Mouse (Mus musculus): ENCODE measurements at regions not wholly inside any gene's neighbourhood (a gene's known extent, or its start where the extent isn't known, plus 50 kb on each side); places are given as distances from the start of the nearest gene placed in this dataset.
A peak's percentile ranks its signal among the peaks of the same experiment; 100 is the strongest.

- Histone ChIP-seq H3ac (ENCODE audit: control insufficient read depth, insufficient read length) (no peak overlapping the region), H3K27me3 (ENCODE audit: control insufficient read depth, insufficient read depth, insufficient read length) (no peaks in the 10 kb centered on the region), H3K79me2 (ENCODE audit: control insufficient read depth, insufficient read depth) (no peaks in the 10 kb centered on the region), H3K36me3 (ENCODE audit: control insufficient read depth, insufficient read depth) (no peaks in the 10 kb centered on the region), H3K4me3 (no peak overlapping the region), H3K4me2 (ENCODE audit: low read depth) (no peak overlapping the region)
- TF ChIP-seq REST (IDR thresholded peaks at IDR 0.05; ENCODE audit: insufficient read depth, insufficient read length) (no peak), MYOD1 (IDR thresholded peaks at IDR 0.05; ENCODE audit: control insufficient read depth in 1 of 3, insufficient read length in 2 of 3, low read depth in 2 of 3) (no peak), MYOG (IDR thresholded peaks at IDR 0.05; ENCODE audit: control insufficient read depth in 1 of 3, insufficient read depth in 1 of 3, insufficient read length in 2 of 3, low read depth in 2 of 3) (no peak), POLR2AphosphoS2 (IDR thresholded peaks at IDR 0.05; ENCODE audit: insufficient read length, low read depth) (no peak), SRF (IDR thresholded peaks at IDR 0.05; ENCODE audit: control insufficient read depth, insufficient read length, low read depth) (no peak), MAX (IDR thresholded peaks at IDR 0.05; ENCODE audit: low read depth) (no peak), TCF3 (IDR thresholded peaks at IDR 0.05; ENCODE audit: insufficient read length, low read depth) (no peak), TCF12 (IDR thresholded peaks at IDR 0.05; ENCODE audit: insufficient read depth, poor library complexity, severe bottlenecking) (no peak), CEBPB (IDR thresholded peaks at IDR 0.05; ENCODE audit: insufficient read depth, poor library complexity, severe bottlenecking) (no peak)
These were observed 178.5 kb downstream of the Gpam start for GRCm38 (mm10) chr19:54948359-54949127.

GRCm38 (mm10) chr19:54947583-54947982 is 179.5 kb downstream of the Gpam start:
- Histone ChIP-seq H3K36me3 (ENCODE audit: control insufficient read depth, insufficient read depth) (no peaks in the 10 kb centered on the region), H3ac (ENCODE audit: control insufficient read depth, insufficient read length) (no peak overlapping the region), H3K79me2 (ENCODE audit: control insufficient read depth, insufficient read depth) (no peaks in the 10 kb centered on the region), H3K4me2 (ENCODE audit: low read depth) (no peak overlapping the region), H3K4me3 (no peak overlapping the region), H3K27me3 (ENCODE audit: control insufficient read depth, insufficient read depth, insufficient read length) (no peaks in the 10 kb centered on the region)
- TF ChIP-seq REST (IDR thresholded peaks at IDR 0.05; ENCODE audit: insufficient read depth, insufficient read length) (no peak), MYOG (IDR thresholded peaks at IDR 0.05; ENCODE audit: control insufficient read depth in 1 of 3, insufficient read depth in 1 of 3, insufficient read length in 2 of 3, low read depth in 2 of 3) (no peak), POLR2AphosphoS2 (IDR thresholded peaks at IDR 0.05; ENCODE audit: insufficient read length, low read depth) (no peak), CEBPB (IDR thresholded peaks at IDR 0.05; ENCODE audit: insufficient read depth, poor library complexity, severe bottlenecking) (no peak), MAX (IDR thresholded peaks at IDR 0.05; ENCODE audit: low read depth) (no peak), POLR2A (IDR thresholded peaks at IDR 0.05; ENCODE audit: insufficient read length, low read depth) (no peak), USF1 (IDR thresholded peaks at IDR 0.05; ENCODE audit: low read depth) (no peak), SRF (IDR thresholded peaks at IDR 0.05; ENCODE audit: control insufficient read depth, insufficient read length, low read depth) (no peak), E2F4 (IDR thresholded peaks at IDR 0.05; ENCODE audit: insufficient read depth) (no peak), TCF3 (IDR thresholded peaks at IDR 0.05; ENCODE audit: insufficient read length, low read depth) (no peak), TCF12 (IDR thresholded peaks at IDR 0.05; ENCODE audit: insufficient read depth, poor library complexity, severe bottlenecking) (no peak), MYOD1 (IDR thresholded peaks at IDR 0.05; ENCODE audit: control insufficient read depth in 1 of 3, insufficient read length in 2 of 3, low read depth in 2 of 3) (no peak)

- Histone ChIP-seq H3K36me3 (ENCODE audit: control insufficient read depth, insufficient read depth) (no peaks in the 10 kb centered on the region), H3ac (ENCODE audit: control insufficient read depth, insufficient read length) (no peak overlapping the region), H3K27me3 (ENCODE audit: control insufficient read depth, insufficient read depth, insufficient read length) (no peaks in the 10 kb centered on the region), H3K4me3 (no peak overlapping the region), H3K79me2 (ENCODE audit: control insufficient read depth, insufficient read depth) (no peaks in the 10 kb centered on the region), H3K4me2 (ENCODE audit: low read depth) (no peak overlapping the region)
- TF ChIP-seq USF1 (IDR thresholded peaks at IDR 0.05; ENCODE audit: low read depth) (peak; percentile 66), POLR2A (IDR thresholded peaks at IDR 0.05; ENCODE audit: insufficient read length, low read depth) (no peak), TCF12 (IDR thresholded peaks at IDR 0.05; ENCODE audit: insufficient read depth, poor library complexity, severe bottlenecking) (no peak), E2F4 (IDR thresholded peaks at IDR 0.05; ENCODE audit: insufficient read depth) (no peak), MYOD1 (IDR thresholded peaks at IDR 0.05; ENCODE audit: control insufficient read depth in 1 of 3, insufficient read length in 2 of 3, low read depth in 2 of 3) (peak; percentile 17 to 64 (median 53)), POLR2AphosphoS2 (IDR thresholded peaks at IDR 0.05; ENCODE audit: insufficient read length, low read depth) (no peak), MAX (IDR thresholded peaks at IDR 0.05; ENCODE audit: low read depth) (no peak), MYOG (IDR thresholded peaks at IDR 0.05; ENCODE audit: control insufficient read depth in 1 of 3, insufficient read depth in 1 of 3, insufficient read length in 2 of 3, low read depth in 2 of 3) (peak in 2 of 3 experiments; percentile 21 to 64), REST (IDR thresholded peaks at IDR 0.05; ENCODE audit: insufficient read depth, insufficient read length) (no peak), SRF (IDR thresholded peaks at IDR 0.05; ENCODE audit: control insufficient read depth, insufficient read length, low read depth) (no peak), CEBPB (IDR thresholded peaks at IDR 0.05; ENCODE audit: insufficient read depth, poor library complexity, severe bottlenecking) (no peak), TCF3 (IDR thresholded peaks at IDR 0.05; ENCODE audit: insufficient read length, low read depth) (no peak)
These were observed 194.5 kb downstream of the Gpam start for GRCm38 (mm10) chr19:54932579-54932978.

GRCm38 (mm10) chr19:54925888-54926287 is 201.2 kb downstream of the Gpam start:
- Histone ChIP-seq H3K36me3 (ENCODE audit: control insufficient read depth, insufficient read depth) (no peaks in the 10 kb centered on the region), H3ac (ENCODE audit: control insufficient read depth, insufficient read length) (no peak overlapping the region), H3K4me3 (no peak overlapping the region), H3K4me2 (ENCODE audit: low read depth) (no peak overlapping the region), H3K27me3 (ENCODE audit: control insufficient read depth, insufficient read depth, insufficient read length) (no peaks in the 10 kb centered on the region), H3K79me2 (ENCODE audit: control insufficient read depth, insufficient read depth) (no peaks in the 10 kb centered on the region)
- TF ChIP-seq CEBPB (IDR thresholded peaks at IDR 0.05; ENCODE audit: insufficient read depth, poor library complexity, severe bottlenecking) (no peak), USF1 (IDR thresholded peaks at IDR 0.05; ENCODE audit: low read depth) (no peak), REST (IDR thresholded peaks at IDR 0.05; ENCODE audit: insufficient read depth, insufficient read length) (no peak), TCF12 (IDR thresholded peaks at IDR 0.05; ENCODE audit: insufficient read depth, poor library complexity, severe bottlenecking) (no peak)

Data from myocyte (in vitro differentiated cells).